Mouse (Mus musculus): ENCODE measurements at regions not wholly inside any gene's neighbourhood (a gene's known extent, or its start where the extent isn't known, plus 50 kb on each side); places are given as distances from the start of the nearest gene placed in this dataset.

DNA sequence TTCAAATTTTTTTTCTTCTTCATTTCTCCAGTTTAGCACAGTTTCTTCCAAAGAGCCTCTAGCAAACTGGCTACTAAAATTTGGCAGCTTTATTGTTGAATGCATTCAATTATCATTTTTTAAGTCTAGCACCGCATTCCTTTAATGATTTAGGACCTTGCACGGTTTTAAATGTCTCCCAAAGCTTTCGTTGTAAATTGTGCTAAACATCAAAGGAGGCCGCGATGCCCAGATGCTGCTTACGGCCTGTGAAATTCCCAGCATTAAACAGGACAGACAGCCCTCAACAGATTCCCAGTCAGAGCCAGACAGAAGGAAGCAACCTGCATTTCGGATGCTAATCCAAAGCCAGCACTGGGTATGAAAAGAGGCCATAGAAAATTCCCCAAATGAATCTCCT lies 108.0 kb upstream of the Fam204a start:
- 70% methylated on average over 7 of the region's 7 CpGs for WGBS
- intact Hi-C loops (cut with DNase I): no loop called here
- H3K9ac ChIP-seq (ENCODE audit: low read depth, low read length): no peak overlapping the region
- no peaks in the 10 kb centered on the region for H3K79me2 ChIP-seq (replicated peaks; ENCODE audit: control insufficient read depth, insufficient read depth, low read length)
- DNase-seq: no peak
- TF ChIP-seq CTCF (IDR thresholded peaks at IDR 0.05): no peak
- TF ChIP-seq EP300 (IDR thresholded peaks at IDR 0.05; ENCODE audit: insufficient read depth, low read depth, low read length): no peak
- no peak for TF ChIP-seq POLR2A (IDR thresholded peaks at IDR 0.05; ENCODE audit: insufficient read depth, low read depth, low read length)
- H3K27ac ChIP-seq: no peak overlapping the region
- no peaks in the 10 kb centered on the region for H3K27me3 ChIP-seq (ENCODE audit: control insufficient read depth, insufficient read depth, low read length)
- no peaks in the 10 kb centered on the region for H3K4me1 ChIP-seq (ENCODE audit: control insufficient read depth, insufficient read depth, low read length)
- H3K36me3 ChIP-seq (ENCODE audit: control insufficient read depth, insufficient read depth, low read length): no peaks in the 10 kb centered on the region
- H3K4me3 ChIP-seq: no peak overlapping the region

DNA sequence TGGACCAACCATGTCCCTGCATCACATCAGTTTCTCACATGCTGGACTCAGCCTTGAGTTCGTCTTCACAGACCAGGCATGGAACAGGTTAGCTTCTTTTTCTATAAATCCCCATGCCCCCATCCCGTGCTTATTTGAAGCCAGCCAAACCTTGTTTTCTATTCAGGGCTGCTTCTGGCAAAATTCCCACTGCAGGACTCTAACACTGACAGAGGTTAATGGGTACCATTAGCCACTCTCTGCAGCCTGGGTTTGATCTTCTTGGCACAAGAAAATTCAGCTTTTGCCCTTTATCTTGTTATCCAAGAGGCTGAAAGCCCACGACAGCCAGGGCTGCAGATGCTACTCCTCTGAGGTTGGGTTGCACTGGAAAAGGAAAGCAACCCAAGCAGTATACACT lies 101.8 kb upstream of the Fam204a start:
- Histone ChIP-seq H3K4me1 (ENCODE audit: control insufficient read depth, insufficient read depth, low read length) (no peaks in the 10 kb centered on the region), H3K4me3 (no peak overlapping the region), H3K79me2 (replicated peaks; ENCODE audit: control insufficient read depth, insufficient read depth, low read length) (no peaks in the 10 kb centered on the region), H3K36me3 (ENCODE audit: control insufficient read depth, insufficient read depth, low read length) (no peaks in the 10 kb centered on the region), H3K27me3 (ENCODE audit: control insufficient read depth, insufficient read depth, low read length) (no peaks in the 10 kb centered on the region), H3K27ac (no peak overlapping the region), H3K9ac (ENCODE audit: low read depth, low read length) (no peak overlapping the region)
- TF ChIP-seq CTCF (IDR thresholded peaks at IDR 0.05) (no peak), POLR2A (IDR thresholded peaks at IDR 0.05; ENCODE audit: insufficient read depth, low read depth, low read length) (no peak), EP300 (IDR thresholded peaks at IDR 0.05; ENCODE audit: insufficient read depth, low read depth, low read length) (no peak)
- DNase-seq: no peak
- intact Hi-C loops (cut with DNase I): no loop called here
- 46% methylated on average over 3 of the region's 3 CpGs for WGBS

DNA sequence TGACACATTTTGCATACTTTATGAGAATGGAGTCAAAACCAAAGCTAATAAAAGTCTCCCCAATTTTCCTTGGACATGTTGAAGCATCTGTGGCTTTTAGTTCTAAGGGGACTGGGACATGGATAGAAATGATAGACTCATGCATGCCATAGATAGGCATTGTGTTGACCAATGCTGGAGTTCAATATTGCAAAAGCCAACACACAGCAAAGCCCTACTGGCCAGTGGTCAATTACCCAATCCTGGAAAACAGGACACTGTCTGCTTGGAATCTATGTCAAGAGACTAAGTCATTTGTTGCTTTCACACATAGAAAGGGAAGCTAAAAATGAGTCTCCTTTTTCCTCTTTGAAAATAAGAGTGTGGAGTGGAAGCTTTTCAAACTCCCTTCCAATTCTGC lies 99.1 kb upstream of the Fam204a start:
- intact Hi-C loops (cut with DNase I): no loop called here

DNA sequence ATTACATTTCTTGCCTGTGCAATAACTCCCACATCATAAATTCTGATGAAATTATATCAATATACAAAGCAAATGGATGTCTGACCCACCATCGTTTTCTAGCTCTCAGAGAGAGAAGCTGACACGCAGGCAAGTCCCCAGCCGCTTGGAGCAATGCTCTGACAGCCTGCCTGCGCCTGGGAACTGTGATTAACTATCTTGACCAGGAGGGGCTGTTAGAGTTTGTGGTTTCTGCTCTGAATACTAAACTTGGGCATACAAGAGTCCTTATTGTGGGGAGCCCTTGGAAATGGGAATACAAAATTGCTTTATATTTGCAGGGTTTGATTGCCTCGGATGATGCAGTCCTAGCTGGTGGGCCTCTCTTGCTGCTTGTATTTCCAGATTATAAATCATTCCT lies 98.6 kb upstream of the Fam204a start:
- no peaks in the 10 kb centered on the region for H3K4me1 ChIP-seq (ENCODE audit: control insufficient read depth, insufficient read depth, low read length)
- no peaks in the 10 kb centered on the region for H3K27me3 ChIP-seq (ENCODE audit: control insufficient read depth, insufficient read depth, low read length)
- 55% methylated on average over 5 of the region's 5 CpGs for WGBS
- H3K4me3 ChIP-seq: no peak overlapping the region
- H3K79me2 ChIP-seq (replicated peaks; ENCODE audit: control insufficient read depth, insufficient read depth, low read length): no peaks in the 10 kb centered on the region
- no peak overlapping the region for H3K9ac ChIP-seq (ENCODE audit: low read depth, low read length)
- intact Hi-C loops (cut with DNase I): no loop called here
- no peak for TF ChIP-seq CTCF (IDR thresholded peaks at IDR 0.05)
- no peak for TF ChIP-seq POLR2A (IDR thresholded peaks at IDR 0.05; ENCODE audit: insufficient read depth, low read depth, low read length)
- no peak for TF ChIP-seq EP300 (IDR thresholded peaks at IDR 0.05; ENCODE audit: insufficient read depth, low read depth, low read length)
- no peaks in the 10 kb centered on the region for H3K36me3 ChIP-seq (ENCODE audit: control insufficient read depth, insufficient read depth, low read length)
- no peak overlapping the region for H3K27ac ChIP-seq
- no peak for DNase-seq

More for the DNA sequence above, 99.1 kb upstream of the Fam204a start:
- DNase-seq: no peak
- Histone ChIP-seq H3K9ac (ENCODE audit: low read depth, low read length) (no peak overlapping the region), H3K4me3 (no peak overlapping the region), H3K4me1 (ENCODE audit: control insufficient read depth, insufficient read depth, low read length) (no peaks in the 10 kb centered on the region), H3K36me3 (ENCODE audit: control insufficient read depth, insufficient read depth, low read length) (no peaks in the 10 kb centered on the region), H3K27ac (no peak overlapping the region), H3K27me3 (ENCODE audit: control insufficient read depth, insufficient read depth, low read length) (no peaks in the 10 kb centered on the region), H3K79me2 (replicated peaks; ENCODE audit: control insufficient read depth, insufficient read depth, low read length) (no peaks in the 10 kb centered on the region)
- TF ChIP-seq CTCF (IDR thresholded peaks at IDR 0.05) (no peak), EP300 (IDR thresholded peaks at IDR 0.05; ENCODE audit: insufficient read depth, low read depth, low read length) (no peak), POLR2A (IDR thresholded peaks at IDR 0.05; ENCODE audit: insufficient read depth, low read depth, low read length) (no peak)

DNA sequence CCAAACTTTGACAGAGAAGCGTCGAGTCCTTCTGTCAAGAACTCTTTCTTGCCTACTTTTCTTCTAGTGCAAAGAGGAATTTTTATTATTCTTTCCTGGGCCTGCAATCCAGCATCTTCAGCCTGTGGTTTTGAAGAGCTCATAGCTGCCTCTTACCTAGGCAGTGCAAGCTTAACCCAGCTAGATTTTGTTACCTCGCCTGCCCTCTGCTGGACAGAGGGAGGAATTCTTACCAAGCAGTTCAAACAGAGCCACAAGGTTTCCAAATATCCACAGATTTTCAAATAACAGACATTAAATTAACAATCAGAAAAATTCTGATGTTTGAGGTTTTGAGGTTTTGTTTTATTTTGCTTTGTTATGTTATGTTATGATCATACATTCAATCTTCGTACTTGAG lies 84.1 kb upstream of the Fam204a start:
- H3K9ac ChIP-seq (ENCODE audit: low read depth, low read length): no peak overlapping the region
- 29% methylated on average over 4 of the region's 4 CpGs for WGBS
- no peaks in the 10 kb centered on the region for H3K79me2 ChIP-seq (replicated peaks; ENCODE audit: control insufficient read depth, insufficient read depth, low read length)
- peak; percentile 50 to 61 for DNase-seq
- TF ChIP-seq CTCF (IDR thresholded peaks at IDR 0.05) (peak; percentile 90), EP300 (IDR thresholded peaks at IDR 0.05; ENCODE audit: insufficient read depth, low read depth, low read length) (no peak)
- no peaks in the 10 kb centered on the region for H3K4me1 ChIP-seq (ENCODE audit: control insufficient read depth, insufficient read depth, low read length)
- no peak overlapping the region for H3K4me3 ChIP-seq
- no peaks in the 10 kb centered on the region for H3K36me3 ChIP-seq (ENCODE audit: control insufficient read depth, insufficient read depth, low read length)
- no peaks in the 10 kb centered on the region for H3K27me3 ChIP-seq (ENCODE audit: control insufficient read depth, insufficient read depth, low read length)
- intact Hi-C loops (cut with DNase I): loop anchor here (1.0 to 10.0 kb wide), 3 partner anchors 166 to 892 kb away; no protein-coding TSS in a partner anchor
- no peak overlapping the region for H3K27ac ChIP-seq

DNA sequence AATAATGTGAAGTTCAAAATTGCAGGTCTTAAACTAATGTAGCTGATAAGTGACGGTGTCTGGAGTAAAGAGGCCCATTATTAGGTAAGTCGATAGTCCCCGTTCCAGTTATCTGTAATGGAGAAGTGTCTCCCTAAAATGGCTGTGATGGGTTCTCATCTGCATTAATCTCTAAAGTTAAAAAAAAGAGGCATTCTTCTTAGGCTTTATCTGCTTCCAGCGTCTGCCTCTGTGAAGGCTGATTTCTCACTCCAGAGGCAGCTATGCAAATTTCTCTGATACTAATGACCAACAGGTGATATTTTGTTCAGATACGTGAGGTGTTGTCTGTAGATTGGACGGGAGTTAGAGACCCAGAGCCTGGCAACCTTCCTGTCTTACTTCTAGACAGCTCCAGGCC lies 75.9 kb upstream of the Fam204a start:
- 52% methylated on average over 6 of the region's 6 CpGs for whole genome bisulfite sequencing
- intact Hi-C loops (cut with DNase I): no loop called here

More for the DNA sequence above, 75.9 kb upstream of the Fam204a start:
- no peak for TF ChIP-seq EP300 (IDR thresholded peaks at IDR 0.05; ENCODE audit: insufficient read depth, low read depth, low read length)
- no peak for TF ChIP-seq CTCF (IDR thresholded peaks at IDR 0.05)
- TF ChIP-seq POLR2A (IDR thresholded peaks at IDR 0.05; ENCODE audit: insufficient read depth, low read depth, low read length): no peak
- H3K4me3 ChIP-seq: no peak overlapping the region
- no peaks in the 10 kb centered on the region for H3K4me1 ChIP-seq (ENCODE audit: control insufficient read depth, insufficient read depth, low read length)
- DNase-seq: no peak
- H3K27me3 ChIP-seq (ENCODE audit: control insufficient read depth, insufficient read depth, low read length): no peaks in the 10 kb centered on the region
- no peaks in the 10 kb centered on the region for H3K36me3 ChIP-seq (ENCODE audit: control insufficient read depth, insufficient read depth, low read length)
- H3K79me2 ChIP-seq (replicated peaks; ENCODE audit: control insufficient read depth, insufficient read depth, low read length): no peaks in the 10 kb centered on the region
- H3K27ac ChIP-seq: no peak overlapping the region
- no peak overlapping the region for H3K9ac ChIP-seq (ENCODE audit: low read depth, low read length)

Measured in heart, adult 2 months (tissue).